Mouse (Mus musculus): ENCODE measurements at regions not wholly inside any gene's neighbourhood (a gene's known extent, or its start where the extent isn't known, plus 50 kb on each side); places are given as distances from the start of the nearest gene placed in this dataset.
"Not testable (repeated sequence)": the region's sequence is repeated elsewhere in the genome, so short reads cannot be mapped to it uniquely, and the experiment has no call there.

- Histone ChIP-seq H3K27ac (ENCODE audit: insufficient read depth, low read length) (no peak overlapping the region), H3K4me3 (ENCODE audit: insufficient read depth, low read length) (no peak overlapping the region), H3K4me1 (ENCODE audit: control insufficient read depth, insufficient read depth, low read length) (no peaks in the 10 kb centered on the region)
- TF ChIP-seq POLR2A (IDR thresholded peaks at IDR 0.05; ENCODE audit: low read depth, low read length) (no peak), CTCF (IDR thresholded peaks at IDR 0.05; ENCODE audit: borderline replicate concordance, insufficient read depth, low read length) (no peak)
These were observed 374.1 kb downstream of the Rprm start for GRCm38 (mm10) chr2:53711213-53711612.

DNA sequence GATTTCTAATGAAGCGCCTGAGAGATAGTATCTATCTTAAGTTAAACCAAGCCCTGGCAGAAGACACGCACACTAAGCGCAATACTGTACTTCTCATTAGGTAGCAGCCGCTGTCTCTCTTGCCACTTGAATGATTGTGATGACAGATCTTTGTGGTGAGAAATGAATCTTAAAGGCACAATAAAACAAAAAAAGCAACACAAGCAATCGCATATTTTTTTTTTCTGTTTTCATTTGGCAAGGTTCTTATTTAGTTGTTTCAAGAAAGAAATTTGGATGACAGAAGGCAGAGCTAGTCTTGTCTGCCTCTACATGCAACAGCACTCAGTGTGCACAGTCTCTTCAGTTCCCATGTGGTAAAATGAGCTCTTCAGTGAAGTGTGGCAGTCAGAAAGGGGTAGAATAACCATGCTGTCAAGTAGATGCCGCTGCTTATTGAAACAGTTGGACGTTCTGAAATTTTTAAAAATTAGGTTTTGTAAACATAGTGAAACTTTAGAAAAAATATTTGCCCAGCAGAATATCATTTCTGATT lies 372.2 kb downstream of the Rprm start:
- TF ChIP-seq CTCF (IDR thresholded peaks at IDR 0.05; ENCODE audit: borderline replicate concordance, insufficient read depth, low read length) (no peak), POLR2A (IDR thresholded peaks at IDR 0.05; ENCODE audit: low read depth, low read length) (no peak)
- no peak overlapping the region for H3K4me3 ChIP-seq (ENCODE audit: insufficient read depth, low read length)
- no peaks in the 10 kb centered on the region for H3K4me1 ChIP-seq (ENCODE audit: control insufficient read depth, insufficient read depth, low read length)
- no peak overlapping the region for H3K27ac ChIP-seq (ENCODE audit: insufficient read depth, low read length)

DNA sequence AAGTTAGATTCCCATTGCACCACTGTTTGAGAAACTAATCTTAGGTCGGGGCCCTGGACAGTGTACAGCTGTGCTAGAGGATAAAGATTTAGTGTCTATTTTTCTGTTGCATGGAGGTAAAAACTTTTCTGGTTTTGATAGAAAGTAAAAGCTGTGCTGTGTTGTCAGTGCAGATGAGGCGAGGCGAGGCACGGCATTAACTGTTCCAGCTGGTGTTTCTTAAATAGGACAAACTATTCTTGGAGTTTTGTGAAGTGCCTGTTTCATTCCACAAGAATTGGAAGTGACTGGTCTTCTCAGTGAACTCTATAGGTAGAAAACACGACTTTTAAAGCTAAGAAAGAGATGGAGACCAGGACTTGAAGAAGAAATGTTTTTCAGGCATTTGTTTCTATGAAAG lies 370.3 kb downstream of the Rprm start:
- TF ChIP-seq POLR2A (IDR thresholded peaks at IDR 0.05; ENCODE audit: low read depth, low read length) (no peak), CTCF (IDR thresholded peaks at IDR 0.05; ENCODE audit: borderline replicate concordance, insufficient read depth, low read length) (no peak)
- Histone ChIP-seq H3K27ac (ENCODE audit: insufficient read depth, low read length) (no peak overlapping the region), H3K4me3 (ENCODE audit: insufficient read depth, low read length) (no peak overlapping the region), H3K4me1 (ENCODE audit: control insufficient read depth, insufficient read depth, low read length) (no peaks in the 10 kb centered on the region)

DNA sequence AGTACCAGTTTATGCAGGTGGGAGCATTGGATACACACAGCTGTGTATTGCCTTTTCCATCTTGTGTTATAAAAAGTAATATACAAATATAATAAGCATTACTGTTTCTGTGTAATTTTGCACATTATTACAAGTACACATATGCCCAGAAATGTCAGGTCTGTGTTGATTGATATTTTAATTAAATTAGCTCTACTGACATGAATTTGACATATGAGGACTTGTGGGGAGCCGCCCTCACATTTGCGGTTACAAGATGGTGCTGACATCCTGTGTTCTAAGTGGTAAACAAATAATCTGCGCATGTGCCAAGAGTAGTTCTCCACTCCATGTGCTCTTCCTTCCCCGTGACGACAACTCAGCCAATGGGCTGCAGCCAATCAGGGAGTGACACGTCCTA lies 362.1 kb downstream of the Rprm start:
- Histone ChIP-seq H3K4me3 (ENCODE audit: insufficient read depth, low read length) (no peak overlapping the region), H3K4me1 (ENCODE audit: control insufficient read depth, insufficient read depth, low read length) (no peaks in the 10 kb centered on the region), H3K27ac (ENCODE audit: insufficient read depth, low read length) (no peak overlapping the region)
- TF ChIP-seq CTCF (IDR thresholded peaks at IDR 0.05; ENCODE audit: borderline replicate concordance, insufficient read depth, low read length) = no peak
- TF ChIP-seq POLR2A (IDR thresholded peaks at IDR 0.05; ENCODE audit: low read depth, low read length) = no peak

- Histone ChIP-seq H3K4me1 (ENCODE audit: control insufficient read depth, insufficient read depth, low read length) (no peaks in the 10 kb centered on the region), H3K4me3 (ENCODE audit: insufficient read depth, low read length) (no peak overlapping the region), H3K27ac (ENCODE audit: insufficient read depth, low read length) (no peak overlapping the region)
- TF ChIP-seq POLR2A (IDR thresholded peaks at IDR 0.05; ENCODE audit: low read depth, low read length) = no peak
- TF ChIP-seq CTCF (IDR thresholded peaks at IDR 0.05; ENCODE audit: borderline replicate concordance, insufficient read depth, low read length) = no peak
These were observed 356.7 kb downstream of the Rprm start for GRCm38 (mm10) chr2:53728693-53729092.

GRCm38 (mm10) chr2:53730451-53730850 lies 354.9 kb downstream of the Rprm start:
- TF ChIP-seq CTCF (IDR thresholded peaks at IDR 0.05; ENCODE audit: borderline replicate concordance, insufficient read depth, low read length) (no peak), POLR2A (IDR thresholded peaks at IDR 0.05; ENCODE audit: low read depth, low read length) (no peak)
- no peaks in the 10 kb centered on the region for H3K4me1 ChIP-seq (ENCODE audit: control insufficient read depth, insufficient read depth, low read length)
- H3K27ac ChIP-seq (ENCODE audit: insufficient read depth, low read length) = no peak overlapping the region
- no peak overlapping the region for H3K4me3 ChIP-seq (ENCODE audit: insufficient read depth, low read length)

DNA sequence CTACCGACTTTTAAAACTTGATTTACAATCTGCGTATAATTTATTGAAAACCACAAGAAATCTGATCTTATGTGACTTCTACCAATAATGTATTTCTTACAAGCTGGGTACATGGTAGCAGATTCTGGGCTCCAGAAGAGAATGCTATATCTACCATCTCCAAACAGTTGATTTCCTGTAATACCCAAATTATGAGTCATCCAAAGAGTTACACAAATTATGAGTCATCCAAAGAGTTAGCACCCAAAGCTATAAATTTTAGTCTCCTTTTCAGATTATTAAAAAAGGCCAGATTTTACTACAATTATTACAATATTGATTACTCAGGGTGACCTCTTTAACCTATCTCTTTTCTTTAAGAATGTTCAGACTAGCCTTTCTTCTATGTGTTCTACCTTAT lies 321.9 kb downstream of the Rprm start:
- Histone ChIP-seq H3K27ac (ENCODE audit: insufficient read depth, low read length) (no peak overlapping the region), H3K4me3 (ENCODE audit: insufficient read depth, low read length) (no peak overlapping the region), H3K4me1 (ENCODE audit: control insufficient read depth, insufficient read depth, low read length) (no peaks in the 10 kb centered on the region)
- no peak for TF ChIP-seq POLR2A (IDR thresholded peaks at IDR 0.05; ENCODE audit: low read depth, low read length)
- no peak for TF ChIP-seq CTCF (IDR thresholded peaks at IDR 0.05; ENCODE audit: borderline replicate concordance, insufficient read depth, low read length)

GRCm38 (mm10) chr2:53782035-53782434 lies 303.3 kb downstream of the Rprm start:
- H3K27ac ChIP-seq (ENCODE audit: insufficient read depth, low read length); H3K4me3 ChIP-seq (ENCODE audit: insufficient read depth, low read length); H3K4me1 ChIP-seq (ENCODE audit: control insufficient read depth, insufficient read depth, low read length): not testable (repeated sequence)

DNA sequence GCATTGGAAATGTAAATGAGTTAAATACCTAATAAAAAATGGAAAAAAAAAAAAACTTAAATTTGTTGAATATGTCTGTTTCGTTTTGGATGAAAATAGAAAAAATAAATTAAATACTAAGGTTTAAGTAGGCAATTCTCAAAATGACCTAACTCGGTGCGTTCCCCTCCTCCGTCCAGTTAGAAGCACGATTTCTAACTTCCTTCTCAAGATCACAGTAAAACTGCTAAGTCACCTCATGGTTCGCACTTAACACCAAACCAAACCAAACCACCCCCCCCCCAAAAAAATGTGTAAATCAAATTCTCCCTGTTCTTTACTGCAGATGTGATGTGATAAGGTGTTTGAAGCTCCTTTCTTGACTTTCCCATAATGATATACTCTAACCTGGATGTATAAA lies 296.8 kb downstream of the Rprm start:
- not testable (repeated sequence) for H3K27ac ChIP-seq (ENCODE audit: insufficient read depth, low read length); H3K4me3 ChIP-seq (ENCODE audit: insufficient read depth, low read length); H3K4me1 ChIP-seq (ENCODE audit: control insufficient read depth, insufficient read depth, low read length)

GRCm38 (mm10) chr2:53796605-53797004 lies 288.7 kb downstream of the Rprm start:
- TF ChIP-seq CTCF (IDR thresholded peaks at IDR 0.05; ENCODE audit: borderline replicate concordance, insufficient read depth, low read length) (no peak), POLR2A (IDR thresholded peaks at IDR 0.05; ENCODE audit: low read depth, low read length) (no peak)
- Histone ChIP-seq H3K4me3 (ENCODE audit: insufficient read depth, low read length) (no peak overlapping the region), H3K27ac (ENCODE audit: insufficient read depth, low read length) (no peak overlapping the region), H3K4me1 (ENCODE audit: control insufficient read depth, insufficient read depth, low read length) (no peaks in the 10 kb centered on the region)

DNA sequence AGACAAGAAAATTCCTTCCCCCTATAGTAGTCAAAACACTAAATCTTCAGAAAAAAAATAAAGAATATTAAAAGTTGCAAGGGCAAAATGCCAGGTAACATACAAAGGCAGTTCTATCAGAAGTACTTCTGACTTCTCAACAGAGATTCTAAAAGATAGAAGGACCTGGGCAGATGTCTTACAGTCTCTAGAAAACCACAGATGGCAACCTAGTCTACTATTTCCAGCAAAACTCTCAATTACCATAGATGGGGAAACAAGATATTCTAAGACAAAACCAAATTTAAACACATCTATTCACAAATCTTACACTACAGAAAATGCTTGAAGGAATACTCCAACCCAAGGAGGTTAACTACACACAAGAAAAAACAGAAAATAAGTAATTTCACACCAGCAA lies 281.7 kb downstream of the Rprm start:
- H3K27ac ChIP-seq (ENCODE audit: insufficient read depth, low read length) = no peak overlapping the region
- H3K4me3 ChIP-seq (ENCODE audit: insufficient read depth, low read length) = no peak overlapping the region
- TF ChIP-seq CTCF (IDR thresholded peaks at IDR 0.05; ENCODE audit: borderline replicate concordance, insufficient read depth, low read length) (no peak), POLR2A (IDR thresholded peaks at IDR 0.05; ENCODE audit: low read depth, low read length) (no peak)

More for the DNA sequence above, 281.7 kb downstream of the Rprm start:
- H3K4me1 ChIP-seq (ENCODE audit: control insufficient read depth, insufficient read depth, low read length) = no peaks in the 10 kb centered on the region

Measured in embryonic fibroblast, embryonic 13.5 days (primary cell).